Mouse (Mus musculus): ENCODE results near the gene Crb1.
"Not testable (repeated sequence)": the region's sequence is repeated elsewhere in the genome, so short reads cannot be mapped to it uniquely, and the experiment has no call there.

Gene Crb1

DNA sequence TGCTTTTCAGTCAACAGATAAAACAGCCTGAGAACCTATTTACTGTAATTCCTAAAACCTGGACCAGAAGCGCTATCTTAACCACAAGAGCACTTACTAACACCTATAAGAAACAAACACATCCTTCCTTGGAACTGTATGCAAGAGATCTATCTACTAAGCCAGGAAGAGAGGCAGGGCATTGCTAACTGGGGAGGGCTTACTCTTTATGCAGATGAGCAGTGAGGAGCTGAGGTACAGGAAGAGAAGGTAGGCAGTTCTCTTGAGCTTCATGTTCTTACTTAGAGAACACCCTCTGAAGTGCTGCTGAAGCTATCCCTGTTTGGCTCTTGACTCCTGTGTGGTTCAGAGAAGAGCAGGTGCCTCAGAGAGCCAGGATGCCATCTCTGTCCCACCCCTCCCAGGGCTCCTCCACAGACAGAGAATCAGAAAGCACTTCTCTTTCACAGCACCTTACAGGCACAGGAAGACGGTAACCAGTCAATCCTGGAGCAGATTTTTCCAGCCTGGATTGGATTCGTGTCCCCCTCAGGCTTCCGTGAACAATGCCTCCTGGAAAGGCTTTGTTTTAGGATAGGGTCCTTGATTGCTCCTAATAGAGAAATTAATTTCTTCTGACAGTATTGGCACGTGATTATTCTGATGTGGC lies at the start of gene Crb1:
TSS of gene Crb1 (minus strand) at position 463 of the 649 bp plus-strand sequence.
- no peak for DNase-seq (ENCODE audit: low spot score in 2 of 2)

DNA sequence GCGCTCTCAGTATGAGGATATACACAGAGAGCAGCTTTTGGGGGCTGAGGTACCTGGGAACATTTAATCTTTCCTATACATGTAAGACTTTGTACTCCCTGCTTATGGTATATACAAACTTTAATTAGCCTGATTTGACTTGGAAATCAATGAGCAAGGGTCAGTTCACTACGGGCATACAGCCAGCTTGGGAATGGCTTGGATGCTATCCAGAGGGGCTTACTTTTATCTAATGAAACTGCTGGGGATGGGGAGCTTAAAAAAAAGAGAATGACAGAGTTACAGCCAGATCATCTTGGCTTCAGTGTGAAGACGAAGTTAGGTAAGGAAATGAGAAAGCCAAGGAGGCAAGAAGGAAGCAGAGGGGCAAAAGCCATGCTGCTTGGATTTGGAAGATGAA lies 48.1 kb upstream of the Crb1 start:
- no peak for DNase-seq (ENCODE audit: low spot score in 2 of 2)

DNA sequence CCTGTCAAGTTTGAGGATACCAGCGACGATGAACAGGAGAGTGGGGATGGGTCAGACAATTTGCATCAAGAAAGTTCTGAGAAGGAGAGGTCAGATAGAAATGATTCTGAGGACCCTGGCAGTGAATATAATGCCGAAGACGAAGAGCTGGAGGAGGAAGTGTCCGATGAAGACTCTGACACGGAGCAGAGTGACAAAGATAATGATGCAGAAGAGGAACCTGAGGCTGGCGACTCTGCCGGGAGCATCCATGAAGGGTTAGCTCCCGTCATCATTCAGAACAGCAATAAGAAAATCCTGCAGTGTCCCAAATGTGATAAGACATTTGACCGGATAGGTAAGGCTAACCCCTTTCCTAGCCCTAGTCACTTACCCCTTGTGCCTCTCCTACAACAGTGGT lies 47.0 kb upstream of the Crb1 start:
- no peak for DNase-seq (ENCODE audit: low spot score in 2 of 2)

DNA sequence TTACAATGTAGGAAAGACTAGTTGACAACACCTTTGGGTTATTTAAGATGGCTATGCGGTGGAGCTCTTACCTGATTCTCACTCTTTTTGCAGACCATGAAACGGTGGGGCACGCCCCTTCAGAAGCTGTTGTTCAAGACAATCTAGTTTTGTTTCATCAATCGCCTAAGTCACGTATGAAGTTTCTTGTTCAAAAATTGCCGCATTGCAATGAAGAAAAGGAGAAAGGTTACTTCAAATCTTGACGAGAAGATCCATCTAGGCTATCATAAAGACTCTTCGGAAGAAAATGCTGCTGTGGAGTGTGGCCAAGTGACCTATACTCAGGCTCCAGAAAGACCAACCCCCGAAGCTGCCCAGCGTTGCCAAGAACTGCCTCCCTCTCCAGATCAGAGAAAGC lies 46.0 kb upstream of the Crb1 start:
- DNase-seq (ENCODE audit: low spot score in 2 of 2), result peak; percentile 6 to 8

DNA sequence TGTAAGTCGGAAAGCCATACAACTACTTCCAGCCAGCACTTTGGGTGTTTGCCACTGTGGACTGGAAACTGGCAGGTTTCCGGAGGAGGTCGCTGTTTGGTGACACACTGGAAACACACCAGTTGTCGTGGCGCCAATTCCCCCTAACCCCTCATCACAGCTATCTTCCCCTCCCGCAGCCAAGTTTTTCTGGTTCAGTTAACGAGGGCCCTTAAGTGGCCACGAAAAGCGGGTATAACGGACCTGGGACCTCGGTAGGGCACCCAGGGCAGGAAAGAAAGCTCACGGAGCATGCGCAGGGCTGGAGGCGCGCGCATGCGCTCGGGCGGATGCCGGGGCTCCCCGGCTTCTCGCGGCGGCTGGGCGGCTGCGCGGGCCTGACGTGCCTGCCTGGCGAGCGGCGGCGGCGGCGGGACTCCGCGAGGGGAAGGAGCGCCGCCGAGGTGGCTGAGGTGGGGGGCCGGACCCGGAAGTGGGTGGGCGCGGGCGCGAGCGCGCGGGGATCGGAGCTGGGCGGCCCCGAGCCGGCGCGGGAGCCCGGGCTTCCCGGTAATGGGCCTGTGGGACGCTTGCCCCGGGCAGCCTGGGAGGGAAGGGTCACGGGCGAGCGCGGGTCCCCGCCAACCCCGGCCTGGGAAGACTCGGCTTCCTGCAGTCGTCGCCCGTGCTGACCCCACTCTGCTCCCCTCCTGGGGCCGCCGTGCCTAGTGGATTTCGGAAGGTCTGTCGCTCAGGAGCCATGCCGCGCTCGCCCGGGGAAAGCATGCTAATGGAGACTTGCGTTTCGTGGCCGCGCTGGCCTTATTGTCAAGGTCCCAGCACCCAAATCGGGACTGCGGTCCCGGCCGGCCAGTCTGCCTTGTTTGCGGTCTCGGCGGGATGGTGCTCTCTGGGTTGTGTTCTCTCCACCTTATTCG lies 45.2 kb upstream of the Crb1 start, which contains the start of gene Zbtb41:
TSS of gene Zbtb41 (plus strand) at position 414 of the 917 bp plus-strand sequence.
- DNase-seq (ENCODE audit: low spot score in 2 of 2), result peak; percentile 91 to 94

DNA sequence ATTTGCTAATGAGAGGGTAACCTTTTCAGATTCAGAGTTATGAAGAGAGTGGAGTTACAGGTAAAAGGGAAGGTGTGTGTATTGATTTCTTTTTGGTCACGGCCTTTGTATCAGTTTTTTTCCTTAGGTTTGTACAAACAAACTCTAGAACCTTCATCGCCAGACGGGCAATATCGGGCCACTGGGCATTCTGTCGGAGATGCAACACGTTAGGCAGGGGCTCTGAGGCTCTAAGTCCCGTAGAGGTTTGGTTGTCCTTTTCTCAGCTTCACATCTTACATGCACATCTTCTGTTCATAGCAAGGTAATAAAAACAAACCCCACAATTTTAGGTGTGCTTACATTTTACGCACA lies 44.6 kb upstream of the Crb1 start:
- no peak for DNase-seq (ENCODE audit: low spot score in 2 of 2)

DNA sequence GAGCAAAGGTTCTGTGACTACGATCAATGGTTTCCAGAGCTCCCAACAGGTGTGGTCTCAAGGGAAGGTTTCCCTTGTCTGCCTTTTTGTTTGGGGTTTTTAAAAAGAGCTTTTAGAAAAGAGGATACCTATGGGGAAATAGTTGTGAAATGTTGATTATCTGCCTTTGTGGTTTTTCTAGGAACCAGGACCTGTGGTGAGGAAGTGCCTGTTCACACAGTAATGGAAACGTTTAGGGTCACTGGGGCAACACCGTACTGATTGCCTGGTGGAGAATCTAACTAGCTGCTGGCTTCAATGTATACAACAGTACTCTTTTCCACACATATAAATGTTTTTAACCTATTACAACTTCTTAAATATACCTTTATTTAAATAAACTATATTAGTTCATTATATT lies 36.6 kb upstream of the Crb1 start:
- DNase-seq (ENCODE audit: low spot score in 2 of 2), result no peak

DNA sequence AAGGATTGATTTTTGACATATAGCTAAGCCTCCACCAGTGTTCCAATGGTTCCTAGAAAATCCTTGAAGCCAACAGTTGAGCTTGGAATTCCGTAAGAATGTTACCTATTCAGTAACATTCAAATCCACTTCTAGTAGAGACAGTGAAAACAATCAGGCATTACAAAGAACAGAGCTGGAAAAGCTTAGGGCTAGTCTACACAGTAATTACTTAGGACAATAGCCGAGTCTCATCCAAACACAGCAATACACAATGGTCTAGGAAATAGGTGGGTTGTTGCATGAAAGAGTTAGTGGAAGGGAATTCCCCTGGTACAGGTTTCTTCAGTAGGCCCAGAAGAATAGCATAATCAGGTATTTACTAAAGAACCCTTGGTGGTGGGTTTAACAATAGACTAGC lies 35.5 kb upstream of the Crb1 start:
- not testable (repeated sequence) for DNase-seq (ENCODE audit: low spot score in 2 of 2)

DNA sequence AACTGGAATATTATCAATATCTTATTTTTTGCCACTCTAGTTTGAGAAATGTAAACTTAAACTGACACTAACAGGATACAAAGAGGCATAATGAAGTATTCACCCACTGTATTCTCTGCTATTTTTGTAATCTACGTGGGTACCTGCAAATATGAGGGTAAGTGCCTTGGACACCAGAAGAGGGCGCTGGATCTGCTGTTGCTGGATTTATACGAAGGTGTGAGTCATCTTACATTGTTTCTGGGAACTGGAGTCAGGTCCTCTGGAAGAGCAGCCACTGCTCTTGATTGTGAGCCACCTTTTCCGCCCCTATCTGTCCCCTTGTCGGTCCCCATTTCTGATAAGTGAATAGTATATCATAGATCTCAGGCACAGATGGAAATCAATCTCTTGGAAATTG lies 30.8 kb upstream of the Crb1 start:
- no peak for DNase-seq (ENCODE audit: low spot score in 2 of 2)

DNA sequence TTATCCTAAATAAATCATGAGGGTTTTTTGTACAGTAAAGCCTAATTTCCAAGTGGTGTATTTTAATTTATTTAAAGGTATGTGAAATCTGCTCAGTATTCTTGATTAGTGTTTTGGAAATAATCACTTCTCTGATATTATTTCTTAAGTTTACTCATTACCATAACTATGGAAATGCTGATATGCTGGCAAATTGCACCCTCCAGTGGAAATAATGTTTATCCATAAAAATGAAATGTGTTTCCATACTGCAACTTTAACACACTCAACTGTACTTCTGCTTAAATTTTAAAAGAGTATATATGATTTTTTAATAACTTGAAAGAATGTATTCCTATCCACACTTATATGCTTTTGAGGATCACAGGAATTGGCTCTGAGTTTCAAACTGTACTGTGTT lies 28.9 kb upstream of the Crb1 start:
- no peak for DNase-seq (ENCODE audit: low spot score in 2 of 2)

DNA sequence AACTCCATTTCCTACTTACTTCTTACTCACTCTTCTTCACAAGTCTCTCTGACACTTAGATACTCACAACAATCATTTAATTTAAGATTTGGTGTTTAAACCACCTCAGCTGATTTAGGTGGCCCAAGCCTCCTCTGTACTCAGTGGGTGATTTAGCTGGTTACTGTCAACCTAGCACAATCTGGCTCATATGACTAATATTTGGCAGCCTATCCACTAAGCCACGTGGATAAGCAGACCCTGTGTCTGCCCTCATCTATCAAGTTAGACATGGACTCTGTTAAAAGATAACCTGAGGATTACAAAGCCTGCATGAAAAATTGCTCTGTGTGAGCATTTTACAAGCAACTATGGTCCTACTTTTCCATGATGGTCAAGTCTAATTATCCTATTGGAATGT lies 19.7 kb upstream of the Crb1 start:
- no peak for DNase-seq (ENCODE audit: low spot score in 2 of 2)

DNA sequence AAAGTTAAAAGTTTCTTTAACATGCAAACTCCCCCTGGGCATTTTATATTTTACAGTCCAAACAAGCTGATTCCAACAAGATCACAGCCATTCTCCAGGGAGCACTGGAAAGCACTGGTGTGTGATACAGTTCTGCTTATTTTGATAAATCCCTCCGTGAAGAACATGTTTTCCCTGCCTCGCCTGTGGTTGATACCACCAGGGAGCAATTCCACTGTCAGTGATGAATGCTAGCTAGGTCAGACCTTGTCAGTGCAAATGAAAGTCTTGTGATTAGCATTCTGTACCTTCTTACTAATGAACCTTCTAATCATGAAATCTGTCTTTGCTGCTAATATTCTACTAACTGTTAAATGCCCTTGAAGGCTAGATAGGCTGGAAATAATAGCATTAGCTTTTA lies 14.8 kb upstream of the Crb1 start:
- DNase-seq (ENCODE audit: low spot score in 2 of 2), result no peak

DNA sequence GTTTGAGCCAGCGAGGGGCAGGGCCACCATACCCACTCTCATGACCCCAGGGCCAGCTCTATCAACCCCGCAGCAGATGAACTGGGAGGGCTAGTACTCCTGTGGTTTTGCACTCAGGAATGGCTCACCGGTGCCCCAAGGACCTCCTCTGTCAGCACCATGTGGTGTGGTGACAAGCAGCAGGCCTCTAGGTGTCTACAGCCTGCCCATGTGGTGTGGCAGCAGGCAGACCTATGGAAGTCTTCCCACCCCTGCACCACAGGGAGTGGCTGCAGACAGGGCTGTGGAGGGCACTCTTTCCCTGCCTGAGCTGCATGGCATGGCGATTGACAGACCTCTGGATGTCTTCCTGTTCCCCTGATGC lies 2.7 kb upstream of the Crb1 start:
- no peak for DNase-seq (ENCODE audit: low spot score in 2 of 2)

DNA sequence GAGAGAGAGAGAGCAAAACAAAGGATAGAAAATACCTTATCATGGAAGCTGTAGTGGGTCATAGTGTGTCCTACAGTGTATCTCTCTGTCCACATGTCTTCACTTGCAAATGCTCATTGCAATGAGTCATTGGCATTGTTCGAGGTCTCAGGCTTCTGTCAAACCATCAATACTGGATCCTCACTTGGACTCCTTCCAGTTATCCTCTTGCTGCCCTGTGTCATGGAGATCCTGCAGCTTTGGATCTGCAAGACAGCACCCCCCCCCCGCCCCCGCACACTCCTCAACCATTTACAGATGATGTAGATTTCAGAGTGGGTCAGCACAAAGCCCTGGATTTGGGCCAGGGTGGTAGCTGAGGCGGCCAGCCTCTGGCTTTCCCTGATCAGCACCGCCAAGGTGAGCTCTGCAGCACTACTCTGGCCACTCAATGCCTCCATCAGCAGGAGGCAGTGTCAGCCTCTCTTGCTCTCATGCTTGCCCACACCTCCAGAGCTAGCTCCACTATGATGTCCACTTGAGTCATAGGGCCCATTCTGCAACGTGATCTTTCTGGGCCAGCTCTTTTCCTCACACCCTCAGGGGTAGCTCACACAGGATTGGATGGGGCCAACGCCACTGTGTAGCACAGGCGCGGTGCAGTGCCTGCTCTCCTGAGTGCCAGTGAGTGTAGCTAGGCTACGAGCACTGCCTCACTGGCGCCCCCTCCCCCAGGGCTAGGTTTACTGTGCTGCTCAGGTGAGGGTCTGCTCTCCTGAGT lies 2.1 kb upstream of the Crb1 start:
- no peak for DNase-seq (ENCODE audit: low spot score in 2 of 2)

DNA sequence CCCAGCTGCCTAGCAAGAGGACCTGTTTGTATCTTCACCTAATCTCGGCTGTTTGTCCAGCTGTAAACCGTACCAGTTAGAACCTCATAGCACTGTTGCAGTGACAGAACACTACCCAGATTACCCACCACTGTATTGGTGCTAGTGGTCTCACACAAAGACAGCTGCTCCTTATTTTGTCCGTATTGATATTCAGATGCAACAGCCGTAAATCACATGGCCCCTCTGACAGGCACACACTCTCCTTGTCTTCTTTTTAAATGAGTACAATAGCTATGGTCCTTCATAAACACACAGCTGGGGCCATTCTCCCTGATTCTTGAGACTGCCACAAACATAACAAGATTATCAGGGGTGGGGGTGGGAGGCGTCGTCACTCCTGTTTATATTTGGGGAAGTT lies 1.0 kb downstream of the Crb1 start:
- DNase-seq (ENCODE audit: low spot score in 2 of 2), result no peak

DNA sequence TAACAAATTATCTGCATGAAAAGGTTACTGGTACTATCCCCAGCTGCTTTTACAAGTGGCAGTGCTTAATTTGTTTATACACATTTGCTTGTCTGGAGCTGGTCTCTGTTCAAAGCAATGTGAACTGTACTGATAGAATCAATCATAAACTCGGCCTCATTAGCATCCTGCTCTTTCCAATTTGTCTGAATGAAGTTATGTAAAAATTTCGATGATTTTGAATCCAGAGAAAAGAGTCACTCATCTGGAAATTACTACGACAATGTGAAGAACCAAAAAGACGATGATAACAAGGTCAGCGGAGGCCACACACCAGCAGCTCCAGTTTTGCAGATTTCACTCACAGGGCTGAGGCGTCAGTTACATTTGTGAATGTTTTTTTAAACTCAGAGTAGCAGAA lies 5.6 kb downstream of the Crb1 start:
- DNase-seq (ENCODE audit: low spot score in 2 of 2), result no peak

DNA sequence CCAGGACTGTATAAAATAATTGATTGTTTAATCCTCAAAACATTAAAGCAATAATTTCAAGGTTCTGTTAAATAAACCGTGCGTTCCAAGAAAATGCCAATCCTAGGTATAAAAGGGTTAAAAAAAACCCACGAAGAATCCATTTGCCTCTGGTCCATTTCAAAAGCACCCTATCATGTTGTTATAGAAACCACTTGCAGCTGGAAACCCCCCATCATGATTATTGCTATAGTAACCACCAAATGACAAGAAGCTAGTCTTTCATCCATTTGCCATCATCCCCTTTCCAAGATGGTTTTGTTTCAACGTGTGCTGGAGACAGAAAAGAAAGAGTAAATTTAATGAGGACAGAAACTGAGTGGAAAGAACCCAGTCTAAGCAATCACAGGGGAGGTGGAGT lies 28.3 kb downstream of the Crb1 start:
- DNase-seq (ENCODE audit: low spot score in 2 of 2), result no peak

DNA sequence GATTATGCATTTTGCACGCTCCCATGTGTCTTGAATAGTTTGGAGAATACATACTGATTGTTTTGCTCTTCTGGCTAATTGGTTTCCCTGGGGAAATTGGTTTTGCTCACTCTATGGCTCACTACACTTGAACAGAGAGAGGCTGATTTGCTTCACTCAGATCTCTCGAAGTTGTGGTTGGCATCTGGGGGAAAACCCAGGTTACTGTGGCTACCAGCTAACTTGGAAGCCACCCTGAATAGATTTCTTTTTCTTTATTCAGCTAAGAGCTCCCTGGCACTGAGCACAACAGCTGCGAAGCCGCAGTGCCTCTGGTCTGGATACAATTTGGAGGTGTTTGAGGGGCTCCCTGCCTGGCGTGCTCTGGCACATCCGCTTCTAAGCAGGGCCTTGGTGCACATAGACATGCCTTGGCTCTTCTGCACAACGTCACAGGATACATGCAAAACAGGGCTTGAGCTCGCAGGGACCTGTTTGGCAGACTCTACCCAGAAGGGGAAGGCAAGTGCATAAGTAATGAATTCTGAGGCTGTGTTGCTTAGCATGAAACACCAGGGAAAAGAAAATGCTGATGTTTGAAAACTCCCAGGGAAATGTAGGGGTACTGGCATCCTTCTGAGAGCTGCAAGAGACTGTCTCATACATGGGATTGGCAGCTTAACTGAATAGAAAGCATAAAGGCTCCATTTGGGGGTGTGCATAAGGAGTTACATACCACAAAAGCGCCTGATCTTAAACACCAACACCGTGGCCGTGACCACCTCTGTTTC lies 30.1 kb downstream of the Crb1 start:
- no peak for DNase-seq (ENCODE audit: low spot score in 2 of 2)

DNA sequence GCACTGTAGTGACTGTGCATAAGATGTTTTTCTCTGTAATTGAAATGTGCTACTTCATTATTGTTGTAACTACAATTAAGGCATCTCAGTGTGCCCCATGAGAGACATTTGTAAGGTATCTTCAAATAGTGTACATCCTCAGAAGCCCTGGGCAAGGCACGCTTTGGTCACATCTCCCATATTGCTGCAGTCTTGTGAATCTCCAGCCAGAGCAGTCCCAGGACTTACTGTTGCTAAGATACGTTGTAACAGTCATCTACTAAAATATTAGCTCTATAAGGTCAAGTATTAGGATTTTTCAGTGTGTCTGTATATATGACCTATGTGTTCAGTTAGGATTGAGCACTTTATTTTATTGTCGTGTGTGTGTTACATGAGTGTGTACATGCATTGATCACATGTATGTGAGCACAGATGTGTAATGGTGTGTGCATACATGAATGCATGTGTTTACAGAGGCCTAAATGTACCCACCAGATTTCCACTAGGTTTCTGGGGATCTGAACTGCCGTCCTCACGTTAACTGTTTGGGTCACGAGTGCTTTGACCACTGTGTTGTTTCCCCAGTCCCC lies 30.8 kb downstream of the Crb1 start:
- no peak for DNase-seq (ENCODE audit: low spot score in 2 of 2)

DNA sequence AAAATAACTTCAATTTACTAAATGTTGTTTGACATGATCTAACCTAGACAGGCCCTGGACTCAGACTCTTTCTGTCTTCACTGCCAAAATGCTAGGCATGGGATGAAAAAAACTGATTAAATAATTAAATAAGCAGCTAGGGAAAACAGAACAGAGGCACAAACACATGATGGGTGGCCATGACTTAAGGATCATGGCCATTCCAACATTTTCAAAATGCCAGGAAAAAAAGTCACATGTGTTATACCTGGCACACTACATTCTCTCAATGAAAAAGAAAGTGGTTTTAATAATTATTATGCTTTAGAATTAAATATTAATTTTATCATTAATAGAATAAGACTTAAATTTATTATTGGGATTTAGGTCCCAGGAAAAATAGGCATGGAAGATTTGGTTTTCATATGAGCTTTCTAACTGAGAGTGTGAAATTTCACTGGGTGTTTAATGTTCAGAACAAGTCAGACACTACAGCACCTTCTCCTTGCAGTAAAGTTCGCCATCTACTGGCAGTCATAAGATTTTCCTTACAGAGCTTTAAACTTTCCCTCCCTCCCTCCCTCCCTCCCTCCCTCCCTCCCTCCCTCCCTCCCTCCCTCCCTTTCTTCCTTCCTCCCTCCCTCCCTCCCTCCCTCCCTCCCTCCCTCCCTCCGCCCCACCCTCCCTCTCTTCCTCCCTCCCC lies 36.6 kb downstream of the Crb1 start:
- DNase-seq (ENCODE audit: low spot score in 2 of 2), result no peak

DNA sequence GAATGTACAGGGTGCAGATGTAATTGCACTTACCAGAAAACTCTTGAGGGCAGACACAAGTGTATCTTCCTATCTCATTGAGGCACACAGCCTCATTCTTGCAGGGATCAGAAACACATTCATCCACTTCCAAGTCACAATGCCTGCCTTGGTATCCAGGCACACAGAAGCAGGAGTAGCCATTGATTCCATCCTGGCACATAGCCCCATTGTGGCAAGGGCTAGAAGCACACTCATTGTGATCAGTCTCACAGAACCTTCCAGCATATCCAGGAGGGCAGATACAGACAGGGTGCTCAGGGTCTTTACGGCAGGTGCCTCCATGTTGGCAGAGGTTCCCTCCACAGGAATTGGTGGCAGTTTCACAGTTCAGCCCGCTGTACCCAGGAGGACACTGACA lies 39.9 kb downstream of the Crb1 start:
- DNase-seq (ENCODE audit: low spot score in 2 of 2), result no peak
